Mouse (Mus musculus): ENCODE results near the gene Traf3. TPM values are rescaled to one million over a fixed set of nuclear protein-coding genes. Genes with fewer than 3 reads are reported as not detected.

The Traf3 gene
- polyA plus RNA-seq, 1 experiment from 2014 or later: 13.8 TPM

DNA sequence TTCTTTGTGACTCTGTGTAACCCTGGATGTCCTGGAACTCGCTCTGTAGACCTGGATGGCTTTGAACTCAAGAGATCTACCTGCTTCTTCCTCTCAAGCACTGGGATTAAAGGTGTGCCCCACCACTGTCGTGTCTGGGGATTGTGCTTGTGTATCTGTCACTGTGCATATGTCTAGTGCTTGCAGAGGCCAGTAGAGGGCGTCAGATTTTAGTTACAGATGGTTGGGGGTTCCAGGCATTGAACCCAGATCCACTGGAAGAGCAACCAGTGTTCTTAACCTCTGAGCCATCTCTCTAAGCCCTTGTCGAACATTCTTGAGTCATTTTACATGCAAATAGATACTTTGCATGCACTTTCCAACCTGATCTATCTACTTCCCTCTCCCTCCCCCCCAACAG, 12.6 kb downstream of the Traf3 start:
- 78% methylated on average over 4 of the region's 4 CpGs for WGBS
- Histone ChIP-seq H3K4me3 (replicated peaks) (no peak overlapping the region), H3K9ac (replicated peaks) (no peak overlapping the region), H3K27me3 (no peaks in the 10 kb centered on the region), H3K9me3 (no peaks in the 10 kb centered on the region), H3K4me1 (replicated peaks) (no peaks in the 10 kb centered on the region), H3K27ac (no peak overlapping the region), H3K36me3 (peaks cover 8% of the 10 kb centered on the region), H3K4me2 (no peak overlapping the region)
- ATAC-seq (ENCODE audit: insufficient number of reproducible peaks, insufficient read depth, low FRiP score, low TSS enrichment, low read depth): no peak

DNA sequence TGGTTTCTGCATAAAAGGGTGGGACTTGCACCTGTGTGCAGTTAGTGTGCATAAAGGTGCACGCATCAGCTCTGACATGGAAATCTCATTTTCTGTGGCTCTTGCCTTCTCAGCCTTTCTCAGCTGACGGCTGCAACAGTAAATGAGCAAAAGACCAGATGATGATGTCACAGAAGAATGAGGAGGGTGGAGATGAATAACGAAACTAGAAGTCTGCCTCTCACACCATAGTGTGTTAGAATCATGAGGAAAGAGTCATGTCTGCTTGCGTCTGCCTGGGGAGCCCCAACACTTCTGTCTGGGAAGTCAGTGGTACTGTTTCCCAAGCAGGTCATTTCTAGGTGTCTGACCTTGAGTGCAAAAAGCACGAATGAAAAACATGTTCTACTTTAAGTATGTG, 15.7 kb downstream of the Traf3 start:
- Histone ChIP-seq H3K9me3 (no peaks in the 10 kb centered on the region), H3K27ac (no peak overlapping the region), H3K4me3 (replicated peaks) (no peak overlapping the region), H3K27me3 (no peaks in the 10 kb centered on the region), H3K9ac (replicated peaks) (no peak overlapping the region), H3K4me1 (replicated peaks) (0 out of 2 replicates have a peak, but pooled peaks cover 5% of the 10 kb centered on the region), H3K36me3 (no peaks in the 10 kb centered on the region), H3K4me2 (no peak overlapping the region)
- ATAC-seq (ENCODE audit: insufficient number of reproducible peaks, insufficient read depth, low FRiP score, low TSS enrichment, low read depth): no peak
- WGBS: 79% methylated on average over 5 of the region's 5 CpGs

DNA sequence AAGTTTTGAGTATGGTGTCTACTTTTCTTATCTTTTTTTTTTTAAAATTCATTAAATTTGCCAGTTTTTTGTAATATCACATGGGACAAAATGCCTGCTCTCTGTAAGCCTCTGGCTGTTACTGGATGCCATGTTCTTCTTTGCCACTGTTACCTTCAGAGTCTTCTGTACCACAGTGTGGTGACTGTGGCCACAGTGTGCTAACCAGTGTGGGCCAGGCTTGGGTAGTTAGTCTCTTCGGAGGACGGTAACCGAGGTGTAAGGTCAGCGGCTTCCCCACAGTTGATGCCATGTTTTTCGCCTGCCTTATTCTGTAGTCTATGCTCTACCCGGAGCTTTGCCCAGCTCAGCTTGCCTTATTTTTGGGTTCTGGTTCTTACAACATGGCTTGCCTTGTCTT, 16.2 kb downstream of the Traf3 start:
- Histone ChIP-seq H3K4me3 (replicated peaks) (no peak overlapping the region), H3K9me3 (no peaks in the 10 kb centered on the region), H3K27ac (no peak overlapping the region), H3K9ac (replicated peaks) (no peak overlapping the region), H3K4me2 (no peak overlapping the region), H3K36me3 (no peaks in the 10 kb centered on the region), H3K27me3 (no peaks in the 10 kb centered on the region), H3K4me1 (replicated peaks) (0 out of 2 replicates have a peak, but pooled peaks cover 5% of the 10 kb centered on the region)
- WGBS: 95% methylated on average over 6 of the region's 6 CpGs
- ATAC-seq (ENCODE audit: insufficient number of reproducible peaks, insufficient read depth, low FRiP score, low TSS enrichment, low read depth): no peak

DNA sequence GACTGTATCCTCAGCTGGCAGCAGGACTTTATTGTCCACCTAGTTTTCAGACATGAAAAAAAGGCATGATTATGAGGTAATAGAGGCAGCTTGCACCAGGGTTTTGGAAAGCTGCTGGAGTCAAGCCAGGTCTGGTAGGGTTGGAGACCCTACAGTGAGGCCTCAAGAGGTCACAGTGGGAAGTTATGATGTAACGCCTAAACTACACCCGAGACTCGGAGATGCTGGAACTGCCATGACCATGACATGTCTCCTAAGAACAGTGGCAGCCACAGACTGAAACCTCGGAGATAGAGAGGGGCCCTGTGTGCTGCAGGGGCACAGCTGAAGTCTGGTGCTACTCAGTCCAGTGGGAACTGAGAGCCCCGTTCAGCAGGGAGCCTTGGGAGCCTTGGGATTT, 18.3 kb downstream of the Traf3 start, which contains the start of gene 4930595D18Rik:
Gene 4930595D18Rik (minus strand): TSS at position 16 of the 400 bp plus-strand sequence.
- Histone ChIP-seq H3K27me3 (no peaks in the 10 kb centered on the region), H3K9me3 (no peaks in the 10 kb centered on the region), H3K4me1 (replicated peaks) (0 out of 2 replicates have a peak, but pooled peaks cover 5% of the 10 kb centered on the region), H3K9ac (replicated peaks) (no peak within 1 kb of the TSS), H3K27ac (no peak within 1 kb of the TSS), H3K36me3 (no peaks in the 10 kb centered on the region), H3K4me2 (no peak within 1 kb of the TSS), H3K4me3 (replicated peaks) (no peak within 1 kb of the TSS)
- no peak for ATAC-seq (ENCODE audit: insufficient number of reproducible peaks, insufficient read depth, low FRiP score, low TSS enrichment, low read depth)
- WGBS: 68% methylated on average over 5 of the region's 5 CpGs

DNA sequence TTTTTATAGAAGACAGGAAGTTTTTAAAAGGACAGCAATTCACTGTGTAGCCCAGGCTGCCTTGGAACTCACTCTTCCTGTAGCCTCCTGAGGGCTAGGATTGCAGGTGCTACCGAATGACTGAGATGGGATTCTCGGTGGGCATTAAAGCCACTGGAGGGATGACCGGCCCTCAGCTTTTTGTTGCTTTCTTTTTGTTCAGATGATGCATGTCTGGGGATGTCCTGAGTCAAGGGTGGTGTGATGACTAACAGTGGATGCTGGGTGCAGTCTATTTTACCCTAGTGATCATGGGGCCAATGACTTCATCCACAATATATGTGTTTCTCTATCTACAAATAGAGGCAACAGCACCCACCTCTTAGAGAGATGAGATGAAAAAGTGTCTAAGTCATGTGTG, 20.8 kb downstream of the Traf3 start:
- ATAC-seq (ENCODE audit: insufficient number of reproducible peaks, insufficient read depth, low FRiP score, low TSS enrichment, low read depth): no peak
- 84% methylated on average over 3 of the region's 3 CpGs for WGBS

DNA sequence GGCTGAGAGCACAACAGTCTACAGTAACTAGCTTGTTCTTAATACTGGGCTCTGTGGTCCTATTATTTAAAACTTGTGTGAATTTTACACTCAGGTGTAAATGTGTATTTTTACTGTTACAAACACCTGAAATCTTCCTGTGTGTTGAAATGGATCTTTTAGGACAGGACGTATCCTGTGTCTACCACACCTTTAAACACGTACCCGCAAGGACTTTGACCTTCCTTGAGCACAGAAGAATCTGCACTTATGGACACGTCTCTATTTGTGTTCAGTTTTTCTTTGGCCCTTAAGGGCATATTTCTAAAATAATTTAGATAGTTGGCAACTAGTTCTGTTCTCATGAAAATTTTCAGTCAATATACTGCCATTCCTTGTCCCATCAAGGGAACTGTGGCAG, 22.1 kb downstream of the Traf3 start:
- H3K4me3 ChIP-seq (replicated peaks): no peak overlapping the region
- 89% methylated on average over 4 of the region's 4 CpGs for WGBS
- H3K9me3 ChIP-seq: no peaks in the 10 kb centered on the region
- no peak overlapping the region for H3K9ac ChIP-seq (replicated peaks)
- no peaks in the 10 kb centered on the region for H3K27me3 ChIP-seq
- H3K36me3 ChIP-seq: peaks cover 5% of the 10 kb centered on the region; the same call in 1 of the 2 replicates
- no peak overlapping the region for H3K4me2 ChIP-seq
- peaks cover 16% of the 10 kb centered on the region for H3K4me1 ChIP-seq (replicated peaks)
- no peak overlapping the region for H3K27ac ChIP-seq
- no peak for ATAC-seq (ENCODE audit: insufficient number of reproducible peaks, insufficient read depth, low FRiP score, low TSS enrichment, low read depth)

More for the DNA sequence above, 20.8 kb downstream of the Traf3 start:
- Histone ChIP-seq H3K9me3 (no peaks in the 10 kb centered on the region), H3K27me3 (no peaks in the 10 kb centered on the region), H3K4me1 (replicated peaks) (peaks cover 13% of the 10 kb centered on the region; the same call in 1 of the 2 replicates), H3K36me3 (peaks cover 5% of the 10 kb centered on the region; the same call in 1 of the 2 replicates), H3K27ac (no peak overlapping the region), H3K4me3 (replicated peaks) (no peak overlapping the region), H3K9ac (replicated peaks) (no peak overlapping the region), H3K4me2 (no peak overlapping the region)

DNA sequence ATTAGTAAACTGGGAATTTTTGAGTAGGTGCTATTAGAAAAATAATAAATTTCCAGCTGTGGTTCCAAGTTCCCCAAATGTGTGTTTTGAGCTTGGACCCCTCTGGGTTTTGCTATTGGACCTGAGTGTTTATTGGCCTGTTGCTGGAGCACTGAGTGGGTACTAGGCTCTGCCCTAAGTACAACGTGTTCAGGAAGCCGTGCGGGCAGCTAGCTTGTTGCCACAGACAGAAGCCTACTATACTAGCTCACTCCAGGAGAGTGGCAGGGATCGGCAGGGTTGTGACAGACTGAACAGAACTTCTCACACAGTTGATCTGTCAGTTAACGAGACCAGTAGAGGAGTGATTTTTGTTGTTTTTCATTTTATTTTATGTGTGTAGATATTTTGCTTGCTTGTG, 24.2 kb downstream of the Traf3 start:
- H3K4me2 ChIP-seq: no peak overlapping the region
- WGBS: 84% methylated on average over 5 of the region's 5 CpGs
- ATAC-seq (ENCODE audit: insufficient number of reproducible peaks, insufficient read depth, low FRiP score, low TSS enrichment, low read depth): no peak

DNA sequence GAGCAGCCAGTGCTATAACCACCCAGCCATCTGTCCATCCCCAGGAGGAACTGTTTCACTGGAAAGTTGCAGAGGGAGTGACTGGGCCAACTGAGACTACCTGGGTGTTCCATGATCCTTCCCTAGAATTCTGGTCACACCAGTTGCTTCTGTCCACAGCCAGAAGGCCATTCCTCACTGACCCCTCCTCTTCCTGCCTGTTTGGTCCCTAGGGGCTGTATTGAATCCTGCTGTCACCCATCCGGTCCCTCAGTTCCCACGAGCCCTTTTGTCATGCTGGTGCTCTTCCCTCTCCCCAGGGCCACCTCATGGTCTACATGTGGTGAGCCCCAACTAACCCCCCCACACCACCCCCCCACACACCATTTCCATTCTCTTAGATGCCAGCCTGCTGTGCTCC, 24.7 kb downstream of the Traf3 start:
- Histone ChIP-seq H3K4me3 (replicated peaks) (no peak overlapping the region), H3K4me1 (replicated peaks) (peaks cover 17% of the 10 kb centered on the region), H3K27ac (no peak overlapping the region), H3K9me3 (no peaks in the 10 kb centered on the region), H3K4me2 (no peak overlapping the region), H3K36me3 (peaks cover 5% of the 10 kb centered on the region; the same call in 1 of the 2 replicates), H3K9ac (replicated peaks) (no peak overlapping the region), H3K27me3 (no peaks in the 10 kb centered on the region)
- WGBS: 61% methylated on average over 2 of the region's 2 CpGs
- ATAC-seq (ENCODE audit: insufficient number of reproducible peaks, insufficient read depth, low FRiP score, low TSS enrichment, low read depth): no peak

More for the DNA sequence above, 24.2 kb downstream of the Traf3 start:
- H3K9me3 ChIP-seq: no peaks in the 10 kb centered on the region
- H3K36me3 ChIP-seq: peaks cover 5% of the 10 kb centered on the region; the same call in 1 of the 2 replicates
- no peak overlapping the region for H3K9ac ChIP-seq (replicated peaks)
- no peaks in the 10 kb centered on the region for H3K27me3 ChIP-seq
- peaks cover 17% of the 10 kb centered on the region for H3K4me1 ChIP-seq (replicated peaks)
- H3K27ac ChIP-seq: no peak overlapping the region
- no peak overlapping the region for H3K4me3 ChIP-seq (replicated peaks)

DNA sequence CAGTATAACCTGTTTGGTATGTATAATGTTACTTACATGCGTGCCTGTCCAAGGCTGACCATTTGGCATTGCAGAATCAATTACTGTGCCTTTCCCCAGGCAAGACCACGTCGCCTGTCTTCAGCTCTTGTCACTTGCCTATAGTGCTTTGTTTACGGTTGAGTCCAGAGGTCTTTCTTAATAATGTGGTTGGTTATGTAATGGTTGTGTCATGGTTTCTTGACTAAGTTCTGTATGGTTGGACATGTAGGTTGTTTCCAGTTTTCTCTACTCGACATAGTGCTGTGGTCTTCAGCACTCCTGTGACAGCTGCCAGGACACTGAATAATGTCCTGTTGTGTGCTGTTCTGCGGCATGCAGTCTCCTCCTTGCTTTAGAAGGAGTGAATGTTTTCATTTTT, 26.6 kb downstream of the Traf3 start:
- peaks cover 5% of the 10 kb centered on the region; the same call in 1 of the 2 replicates for H3K36me3 ChIP-seq
- no peak overlapping the region for H3K4me3 ChIP-seq (replicated peaks)
- H3K27ac ChIP-seq: no peak overlapping the region
- no peak overlapping the region for H3K4me2 ChIP-seq
- H3K9ac ChIP-seq (replicated peaks): no peak overlapping the region
- H3K9me3 ChIP-seq: no peaks in the 10 kb centered on the region
- H3K4me1 ChIP-seq (replicated peaks): peaks cover 17% of the 10 kb centered on the region
- H3K27me3 ChIP-seq: no peaks in the 10 kb centered on the region
- WGBS: 85% methylated on average over 6 of the region's 6 CpGs
- ATAC-seq (ENCODE audit: insufficient number of reproducible peaks, insufficient read depth, low FRiP score, low TSS enrichment, low read depth): no peak

DNA sequence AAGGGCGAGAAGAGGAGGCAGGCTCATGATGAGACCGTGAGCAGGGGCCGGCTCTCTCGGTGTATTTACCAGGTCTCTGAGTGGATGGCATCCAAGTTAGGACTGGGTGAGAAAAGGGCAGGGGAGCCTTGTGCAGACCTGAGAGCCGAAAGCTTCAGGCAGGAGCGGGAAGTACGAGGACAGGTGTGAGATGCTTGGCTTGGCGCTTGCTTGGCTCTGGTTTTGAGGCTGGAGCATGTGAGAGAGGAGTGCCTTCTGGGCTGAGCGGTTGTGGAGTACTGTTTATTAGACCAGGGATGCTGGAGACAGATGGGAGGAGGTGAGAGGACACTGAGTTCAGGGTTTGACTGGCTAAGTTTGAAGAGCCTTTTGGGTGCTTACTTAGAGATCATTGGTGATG, 27.2 kb downstream of the Traf3 start:
- no peak for ATAC-seq (ENCODE audit: insufficient number of reproducible peaks, insufficient read depth, low FRiP score, low TSS enrichment, low read depth)
- no peaks in the 10 kb centered on the region for H3K9me3 ChIP-seq
- no peaks in the 10 kb centered on the region for H3K27me3 ChIP-seq
- peaks cover 17% of the 10 kb centered on the region for H3K4me1 ChIP-seq (replicated peaks)
- no peak overlapping the region for H3K4me2 ChIP-seq
- 0 out of 2 replicates have a peak overlapping the region, but pooled peaks have one; percentile 23 for H3K9ac ChIP-seq (replicated peaks)
- H3K4me3 ChIP-seq (replicated peaks): no peak overlapping the region
- WGBS: 69% methylated on average over 9 of the region's 9 CpGs
- H3K27ac ChIP-seq: no peak overlapping the region
- H3K36me3 ChIP-seq: peaks cover 5% of the 10 kb centered on the region; the same call in 1 of the 2 replicates

DNA sequence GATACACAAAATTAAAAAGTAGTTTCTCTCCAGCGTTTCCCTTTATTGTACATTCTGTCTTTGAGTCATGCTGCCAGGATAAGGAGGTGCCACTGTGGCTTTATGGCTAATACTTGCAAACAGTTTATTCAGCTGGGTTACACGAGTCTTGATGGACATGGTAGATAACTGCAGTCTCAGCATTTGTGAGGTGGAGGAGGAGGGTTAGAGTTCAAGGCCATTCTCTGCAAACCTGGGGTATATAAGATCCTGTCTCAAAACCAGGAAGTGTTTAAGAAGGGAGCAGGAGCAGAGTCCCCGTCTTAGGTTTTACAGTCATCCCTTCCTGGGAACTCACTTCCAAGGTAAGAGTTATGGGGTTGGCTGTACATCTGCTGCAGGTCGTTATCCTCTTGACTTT, 30.4 kb downstream of the Traf3 start:
- Histone ChIP-seq H3K27ac (no peak overlapping the region), H3K4me3 (replicated peaks) (no peak overlapping the region), H3K4me1 (replicated peaks) (peaks cover 8% of the 10 kb centered on the region), H3K9me3 (no peaks in the 10 kb centered on the region), H3K36me3 (no peaks in the 10 kb centered on the region), H3K4me2 (no peak overlapping the region), H3K27me3 (no peaks in the 10 kb centered on the region), H3K9ac (replicated peaks) (no peak overlapping the region)
- WGBS: 78% methylated on average over 4 of the region's 4 CpGs
- ATAC-seq (ENCODE audit: insufficient number of reproducible peaks, insufficient read depth, low FRiP score, low TSS enrichment, low read depth): no peak

DNA sequence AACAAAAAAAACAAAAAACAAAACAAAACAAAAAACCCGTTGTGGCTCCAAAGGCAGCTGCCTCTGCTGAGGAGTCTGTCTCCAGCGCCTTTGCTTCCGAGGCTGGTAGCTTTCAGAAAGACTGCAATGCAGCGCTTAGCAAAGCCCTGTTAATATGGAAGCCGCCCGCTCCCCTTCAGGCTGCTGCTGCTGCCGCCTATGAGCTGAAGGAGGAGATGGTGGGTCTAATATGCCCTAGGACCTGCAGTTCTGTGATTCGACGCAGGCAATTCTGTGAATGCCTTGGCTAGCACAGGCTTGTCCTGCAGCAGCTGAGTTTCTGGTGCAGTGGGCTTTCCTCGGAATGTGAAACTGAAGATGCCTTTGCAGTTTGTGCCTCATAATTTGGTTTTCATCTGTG, 36.9 kb downstream of the Traf3 start:
- no peak for ATAC-seq (ENCODE audit: insufficient number of reproducible peaks, insufficient read depth, low FRiP score, low TSS enrichment, low read depth)

More for the DNA sequence above, 36.9 kb downstream of the Traf3 start:
- Histone ChIP-seq H3K27ac (no peak overlapping the region), H3K9ac (replicated peaks) (no peak overlapping the region), H3K4me2 (no peak overlapping the region), H3K9me3 (no peaks in the 10 kb centered on the region), H3K4me1 (replicated peaks) (0 out of 2 replicates have a peak, but pooled peaks cover 12% of the 10 kb centered on the region), H3K4me3 (replicated peaks) (no peak overlapping the region), H3K36me3 (no peaks in the 10 kb centered on the region), H3K27me3 (no peaks in the 10 kb centered on the region)
- WGBS: 62% methylated on average over 10 of the region's 10 CpGs

Measured in limb, embryonic 12.5 days (tissue).